Mouse (Mus musculus) G1E (cell line): ENCODE data around the gene H2-DMb2.

Source experiments
- CTCF ChIP-seq: IDR thresholded peaks from 2 replicates; pipeline ENCODE4 v1.5.1; 2012; ENCODE audit warnings: low read depth, low read length, inconsistent platforms, mixed read lengths
- GATA1 ChIP-seq: IDR thresholded peaks from 2 replicates; pipeline ENCODE4 v1.6.1; 2012; ENCODE audit warnings: borderline replicate concordance, low read length, inconsistent platforms, mixed read lengths
- GATA2 ChIP-seq: IDR thresholded peaks from 2 replicates; pipeline ENCODE4 v1.6.1; 2012; ENCODE audit warnings: low read depth, low read length, inconsistent platforms, borderline replicate concordance
- POLR2AphosphoS5 ChIP-seq: IDR thresholded peaks from 2 replicates; pipeline ENCODE4 v1.6.1; 2012; ENCODE audit warnings: low read depth, low read length, inconsistent platforms; ENCODE audit not compliant: insufficient replicate concordance
- TAL1 ChIP-seq: conservative IDR thresholded peaks from 2 replicates; pipeline ENCODE4 v1.6.1; 2012; ENCODE audit warnings: low read depth, low read length, inconsistent platforms, mixed read lengths

DNA sequence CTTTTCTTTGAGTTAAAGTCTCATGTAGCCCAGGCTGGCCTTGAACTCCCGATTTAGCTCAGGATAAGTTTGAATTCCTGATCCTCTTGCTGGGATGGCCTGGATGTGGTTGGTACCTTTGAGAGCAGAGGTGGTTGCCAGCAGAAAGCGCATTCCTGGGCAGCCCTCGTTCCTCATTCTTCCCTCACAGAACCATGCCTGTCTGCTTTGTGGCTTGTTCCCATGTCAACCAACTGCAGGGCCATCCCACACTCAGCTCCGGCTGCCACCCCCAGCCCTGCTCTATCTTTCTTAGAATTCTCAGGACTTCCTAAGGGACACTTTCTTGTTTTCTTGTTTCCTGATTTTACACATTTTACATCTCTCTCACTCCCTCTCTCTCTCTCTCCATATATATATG is 1.7 kb upstream of the H2-DMb2 start:
- TF ChIP-seq CTCF = no peak
- TF ChIP-seq TAL1 = no peak
- no peak for TF ChIP-seq GATA1
- TF ChIP-seq POLR2AphosphoS5 = no peak
- no peak for TF ChIP-seq GATA2
